In the genomic region with DNA sequence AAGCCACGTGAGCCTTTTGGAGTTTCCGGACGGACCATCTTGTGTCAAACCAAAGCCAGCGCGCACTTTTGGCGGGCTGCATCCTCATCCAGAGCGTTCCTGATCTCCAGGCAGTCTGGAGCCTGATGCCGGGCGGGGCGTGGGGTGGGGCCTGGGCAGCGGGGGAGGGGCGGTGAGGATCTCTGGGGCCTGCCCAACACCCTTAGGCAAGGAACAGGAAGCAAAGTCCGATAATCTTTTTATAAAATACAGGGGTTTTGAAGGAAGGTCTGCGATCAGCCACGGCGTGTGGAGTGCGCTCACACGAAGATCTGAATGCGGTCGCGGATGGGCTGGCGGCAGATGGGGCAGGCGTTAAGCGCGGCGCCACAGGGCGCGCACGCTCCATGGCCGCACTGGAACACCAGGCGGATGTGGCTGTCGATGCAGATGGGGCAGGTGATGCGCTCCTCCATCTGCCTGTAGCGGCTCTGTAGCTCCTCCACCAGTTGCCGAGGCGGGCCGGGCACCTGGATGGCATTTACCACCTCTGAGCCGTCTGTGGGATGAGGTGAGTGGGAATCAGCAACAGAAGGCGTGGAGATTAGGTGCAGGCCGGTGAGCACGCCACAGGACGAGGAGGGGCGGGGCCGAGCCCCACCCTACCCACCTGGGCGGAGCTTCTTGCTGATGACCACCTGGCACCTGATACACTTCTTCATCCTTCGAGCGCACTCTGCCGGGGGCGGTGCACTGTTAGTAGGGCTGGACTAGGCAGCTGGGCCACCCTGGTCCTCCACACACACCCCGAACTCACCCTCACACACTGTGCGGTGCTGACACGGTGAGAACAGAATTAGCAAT, we compare ENCODE assay signal across 8 mouse cellular contexts. TPM values are rescaled to one million over a fixed set of nuclear protein-coding genes. Genes with fewer than 3 reads are reported as not detected.
A peak's percentile ranks its signal among the peaks of the same experiment; 100 is the strongest.
DNase-seq lines count a peak whose midpoint lies in the region; ATAC-seq and TF ChIP-seq lines count a peak whose summit lies in the region.

No protein-coding gene starts in this region.

- peak overlapping the region; percentile 80 for H3K9ac ChIP-seq in heart, embryonic 14.5 days (ENCODE audit: low read length)
- H3K9ac ChIP-seq in stomach, postnatal 0 days (ENCODE audit: low read length), result peak overlapping the region; percentile 78

- peak overlapping the region; percentile 90 for H3K4me2 ChIP-seq in heart, embryonic 14.5 days (ENCODE audit: low read length)
- H3K4me2 ChIP-seq in stomach, postnatal 0 days (replicated peaks; ENCODE audit: low read depth), result peak overlapping the region; percentile 82

- H3K9me3 ChIP-seq in heart, embryonic 14.5 days (ENCODE audit: control insufficient read depth, low read length), result no peaks in the 10 kb centered on the region
- H3K9me3 ChIP-seq in stomach, postnatal 0 days (ENCODE audit: control insufficient read depth, low read length), result no peaks in the 10 kb centered on the region

- TF ChIP-seq EP300 in stomach, postnatal 0 days (optimal IDR thresholded peaks at IDR 0.05), result no peak

- peaks cover 45% of the 10 kb centered on the region for H3K36me3 ChIP-seq in heart, embryonic 14.5 days (ENCODE audit: control insufficient read depth, insufficient read depth, low read length)
- peaks cover 9% of the 10 kb centered on the region; the same call in 1 of the 2 replicates for H3K36me3 ChIP-seq in stomach, postnatal 0 days (ENCODE audit: control insufficient read depth, insufficient read depth, low read length)

- peak overlapping the region in 1 of 2 experiments; percentile 87; a peak in 2 of 4 replicates for H3K27ac ChIP-seq in heart, embryonic 14.5 days (replicated peaks in 1 of 2; ENCODE audit: control insufficient read depth in 1 of 2, insufficient read depth in 1 of 2, low read depth in 2 of 2, low read length in 2 of 2)
- H3K27ac ChIP-seq in stomach, postnatal 0 days (replicated peaks), result peak overlapping the region; percentile 89
- H3K27ac ChIP-seq in left cerebral cortex, adult 2 months, result no peak overlapping the region

- DNase-seq in right cerebral cortex, postnatal 25 days, result peak; percentile 32
- no peak for DNase-seq in right cerebral cortex, postnatal 10 days (ENCODE audit: low spot score in 2 of 2)
- DNase-seq in cerebellum, postnatal 25 days, result peak; percentile 76 to 82
- peak; percentile 80 to 86 for DNase-seq in kidney, postnatal 4 days
- peak; percentile 92 for DNase-seq in stomach, postnatal 0 days (ENCODE audit: low spot score)
- no peak for DNase-seq in left cerebral cortex, adult 2 months (ENCODE audit: extremely low spot score in 1 of 2, low spot score in 2 of 2)

- intact Hi-C loops in left cerebral cortex, adult 2 months (cut with DNase I), result loop anchor here (5.0 kb wide), 1 partner anchor 98 kb away; no protein-coding TSS in a partner anchor

- TF ChIP-seq CTCF in stomach, postnatal 0 days (IDR thresholded peaks at IDR 0.05; ENCODE audit: low read depth), result peak; percentile 31; the same call in 1 of the 2 replicates
- TF ChIP-seq CTCF in left cerebral cortex, adult 2 months (IDR thresholded peaks at IDR 0.05), result no peak

- peak overlapping the region; percentile 57 to 64 for H3K4me3 ChIP-seq in heart, embryonic 14.5 days (ENCODE audit: control insufficient read depth in 1 of 2, insufficient read depth in 1 of 2, low read depth in 1 of 2, low read length in 2 of 2)
- H3K4me3 ChIP-seq in stomach, postnatal 0 days (ENCODE audit: low read depth, low read length), result peak overlapping the region; percentile 50
- no peak overlapping the region for H3K4me3 ChIP-seq in left cerebral cortex, adult 2 months

- no peak for ATAC-seq in heart, embryonic 14.5 days (ENCODE audit: insufficient number of reproducible peaks, insufficient read depth, low FRiP score, low read depth)
- ATAC-seq in megakaryocyte progenitor cell, adult 5-6 weeks (replicated peaks; ENCODE audit: poor library complexity), result peak; percentile 54
- ATAC-seq in stomach, postnatal 0 days (ENCODE audit: low FRiP score, low TSS enrichment), result peak; percentile 71

- 2% methylated on average over 52 of the region's 52 CpGs for WGBS in heart, embryonic 14.5 days
- 3% methylated on average over 52 of the region's 52 CpGs for WGBS in stomach, postnatal 0 days

- H3K27me3 ChIP-seq in heart, embryonic 14.5 days (ENCODE audit: control insufficient read depth, insufficient read depth, low read length), result peaks cover 13% of the 10 kb centered on the region
- no peaks in the 10 kb centered on the region for H3K27me3 ChIP-seq in stomach, postnatal 0 days (ENCODE audit: control insufficient read depth, insufficient read depth, low read length)

- H3K4me1 ChIP-seq in heart, embryonic 14.5 days (ENCODE audit: control insufficient read depth in 2 of 2, insufficient read depth in 2 of 2, low read length in 2 of 2), result peaks cover 37 to 40% of the 10 kb centered on the region in 2 experiments
- peaks cover 11% of the 10 kb centered on the region for H3K4me1 ChIP-seq in stomach, postnatal 0 days (replicated peaks; ENCODE audit: control insufficient read depth, insufficient read depth)

RNA-seq across cellular contexts. Expression of a gene that starts 1.5 kb away (rescaled TPM):
- 63.1 and 67.1 TPM in 2 replicates for polyA plus RNA-seq in heart, embryonic 14.5 days (2014; fragmentation: Nextera tagmentation; extraction: Ambion mirVana)
- 0.12 and 0.20 TPM in 2 replicates for total RNA-seq in megakaryocyte progenitor cell, adult 5-6 weeks (2015)
- total RNA-seq in megakaryocyte progenitor cell, adult 5-6 weeks (2017), result not detected in 2 replicates
- 87.9 and 89.3 TPM in 2 replicates for polyA plus RNA-seq in stomach, postnatal 0 days (2015; fragmentation: Nextera tagmentation; extraction: Ambion mirVana)
- 1 to 10 TPM; 4.1 to 5.4 TPM for total RNA-seq in left cerebral cortex, adult 2 months (2021)

RNA-seq across cellular contexts. Expression of a gene that starts 9.5 kb away (rescaled TPM):
- polyA plus RNA-seq in heart, embryonic 14.5 days (2014; fragmentation: Nextera tagmentation; extraction: Ambion mirVana), result not detected in 2 replicates
- not detected in 2 replicates for total RNA-seq in megakaryocyte progenitor cell, adult 5-6 weeks (2015)
- total RNA-seq in megakaryocyte progenitor cell, adult 5-6 weeks (2017), result not detected in 2 replicates
- polyA plus RNA-seq in stomach, postnatal 0 days (2015; fragmentation: Nextera tagmentation; extraction: Ambion mirVana), result not detected in 2 replicates
- total RNA-seq in left cerebral cortex, adult 2 months (2021), result not detected

RNA-seq across cellular contexts. Expression of a gene that starts 14.3 kb away (rescaled TPM):
- 12.5 and 15.3 TPM in 2 replicates for polyA plus RNA-seq in heart, embryonic 14.5 days (2014; fragmentation: Nextera tagmentation; extraction: Ambion mirVana)
- total RNA-seq in megakaryocyte progenitor cell, adult 5-6 weeks (2015), result 3.1 and 3.6 TPM in 2 replicates
- total RNA-seq in megakaryocyte progenitor cell, adult 5-6 weeks (2017), result 19.7 and 24.5 TPM in 2 replicates
- polyA plus RNA-seq in stomach, postnatal 0 days (2015; fragmentation: Nextera tagmentation; extraction: Ambion mirVana), result 10.5 and 11.0 TPM in 2 replicates
- 100 to 1,000 TPM; 133 to 140 TPM for total RNA-seq in left cerebral cortex, adult 2 months (2021)

RNA-seq across cellular contexts. Expression of a gene that starts 30.0 kb away (rescaled TPM):
- 33.5 and 36.7 TPM in 2 replicates for polyA plus RNA-seq in heart, embryonic 14.5 days (2014; fragmentation: Nextera tagmentation; extraction: Ambion mirVana)
- total RNA-seq in megakaryocyte progenitor cell, adult 5-6 weeks (2015), result 34.5 and 39.3 TPM in 2 replicates
- total RNA-seq in megakaryocyte progenitor cell, adult 5-6 weeks (2017), result 50.7 and 56.0 TPM in 2 replicates
- 39.5 and 46.9 TPM in 2 replicates for polyA plus RNA-seq in stomach, postnatal 0 days (2015; fragmentation: Nextera tagmentation; extraction: Ambion mirVana)
- total RNA-seq in left cerebral cortex, adult 2 months (2021), result 10 to 100 TPM; 46.8 to 56.0 TPM

RNA-seq across cellular contexts. Expression of a gene that starts 39.5 kb away (rescaled TPM):
- polyA plus RNA-seq in heart, embryonic 14.5 days (2014; fragmentation: Nextera tagmentation; extraction: Ambion mirVana), result 1.9 and 2.4 TPM in 2 replicates
- 2.2 and 2.4 TPM in 2 replicates for total RNA-seq in megakaryocyte progenitor cell, adult 5-6 weeks (2015)
- total RNA-seq in megakaryocyte progenitor cell, adult 5-6 weeks (2017), result 1.6 and 2.6 TPM in 2 replicates
- polyA plus RNA-seq in stomach, postnatal 0 days (2015; fragmentation: Nextera tagmentation; extraction: Ambion mirVana), result 9.6 and 11.0 TPM in 2 replicates
- 10 to 100 TPM; 26.2 to 33.4 TPM for total RNA-seq in left cerebral cortex, adult 2 months (2021)

Comparison
In these comparisons a context has a peak if more than half of its experiments do, and no peak if none do; other contexts are left out.
1. DNase-seq: peak in right cerebral cortex, postnatal 25 days (single experiment), cerebellum, postnatal 25 days (2 of 2), kidney, postnatal 4 days (2 of 2) and stomach, postnatal 0 days (single experiment); none in right cerebral cortex, postnatal 10 days (0 of 2) and left cerebral cortex, adult 2 months (0 of 2).
2. RNA of a gene that starts 1.5 kb away (total RNA-seq): 4.1 to 5.4 TPM in left cerebral cortex, adult 2 months; 0.12 to 0.20 TPM in megakaryocyte progenitor cell, adult 5-6 weeks; every median in the first group is over 4 times any median in the second.
3. RNA of a gene that starts 14.3 kb away (total RNA-seq): 133 to 140 TPM in left cerebral cortex, adult 2 months; 3.1 to 24.5 TPM in megakaryocyte progenitor cell, adult 5-6 weeks; every median in the first group is over 4 times any median in the second.